Mouse (Mus musculus) fibroblast of lung, adult 2 months (primary cell): Measurements from ENCODE around the gene Arhgef18.

Source experiments
- DNase-seq: peaks from one replicate; pipeline ENCODE4 v3.0.0-alpha.2; 2011; ENCODE audit warnings: low read depth

The Arhgef18 gene

DNA sequence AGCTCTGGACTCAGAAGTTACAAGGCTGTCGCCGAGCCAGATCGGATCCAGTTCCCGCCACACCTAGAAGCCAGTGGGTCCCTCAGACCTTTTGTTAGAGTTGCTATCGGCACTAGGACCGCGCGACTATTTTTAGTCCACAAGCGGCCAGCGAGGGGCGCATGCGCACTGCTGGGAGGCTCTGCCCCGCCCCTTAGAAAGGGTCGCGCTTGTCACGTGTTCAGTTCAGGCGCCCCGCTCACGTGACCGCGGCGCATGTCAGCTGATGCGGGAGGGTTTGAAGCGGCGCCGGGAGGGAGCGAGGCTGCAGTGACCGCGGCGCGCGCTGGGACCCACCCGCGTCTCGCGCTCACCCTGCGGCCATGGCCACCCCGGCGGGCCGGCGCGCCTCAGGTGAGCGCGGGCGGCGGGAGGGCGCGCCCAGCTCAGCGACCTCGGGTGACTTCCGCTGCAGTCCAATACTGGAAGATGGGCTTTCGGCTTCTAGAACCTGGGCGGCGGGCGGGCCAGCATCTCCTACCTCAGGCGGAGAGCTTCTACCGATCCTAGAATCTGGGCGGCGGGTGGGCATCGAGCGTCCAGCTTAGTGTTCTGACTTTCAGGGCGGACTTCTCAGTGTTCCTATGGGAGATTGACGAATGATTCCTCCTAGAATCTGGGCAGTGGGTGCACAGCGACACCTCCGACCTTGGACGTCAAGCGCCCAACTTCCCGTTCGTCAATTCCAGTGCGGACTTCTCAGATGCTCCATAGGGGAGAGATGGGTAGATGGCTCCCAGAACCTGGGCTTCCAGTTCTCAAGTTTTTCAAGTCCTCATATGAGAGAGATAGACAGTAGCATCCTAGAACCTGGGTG lies 107.7 kb downstream of the Arhgef18 start, which contains the start of gene Mcoln1:
TSS of gene Mcoln1 (plus strand) at position 223 of the 856 bp plus-strand sequence.
- DNase-seq = peak; percentile 94

DNA sequence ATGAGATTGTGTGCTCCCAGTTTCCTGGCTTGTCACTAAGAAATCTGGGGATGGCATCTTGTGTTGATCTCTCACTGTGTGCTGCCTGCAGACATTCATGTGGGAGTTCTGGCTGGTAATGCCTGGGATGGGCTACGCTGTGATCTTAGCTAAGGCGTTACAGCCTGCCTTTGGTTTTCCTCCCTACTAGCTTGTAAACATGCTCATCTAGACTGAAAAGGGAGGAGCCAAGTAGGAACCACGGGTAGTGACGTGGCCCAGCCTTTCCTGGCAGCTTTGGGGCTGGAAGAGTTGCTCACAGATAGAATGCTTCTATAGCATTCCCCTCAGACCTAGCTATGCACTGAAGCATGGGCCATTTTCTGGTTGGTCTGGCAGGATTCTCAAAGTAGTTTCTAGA lies 109.4 kb downstream of the Arhgef18 start:
- no peak for DNase-seq
